Mouse (Mus musculus): ENCODE measurements around the gene Itpr3. TPM values are rescaled to one million over a fixed set of nuclear protein-coding genes. Genes with fewer than 3 reads are reported as not detected.
A peak's percentile ranks its signal among the peaks of the same experiment; 100 is the strongest.

Itpr3 gene
- polyA plus RNA-seq, 1 experiment from 2014 or later: 1.2 TPM

DNA sequence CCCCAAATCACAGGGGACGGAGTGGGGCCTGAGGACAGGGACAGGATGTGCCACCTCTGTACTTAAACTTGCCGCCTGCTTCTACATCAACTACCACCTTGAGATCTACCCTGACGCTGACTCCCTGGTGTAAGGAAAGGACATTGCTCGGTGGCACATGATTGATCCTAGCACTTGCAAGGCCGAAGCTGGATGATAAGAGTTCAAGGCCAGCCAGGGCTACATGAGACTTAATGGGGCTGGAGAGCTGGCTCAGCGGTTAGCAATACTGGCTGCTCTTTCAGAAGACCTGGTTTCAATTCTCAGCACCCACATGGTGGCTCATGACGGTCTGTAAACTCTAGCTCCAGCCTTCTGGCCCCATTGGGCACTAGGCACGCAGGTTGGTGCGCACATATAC lies 35.4 kb upstream of the Itpr3 start:
- no peak overlapping the region for H3K27ac ChIP-seq (ENCODE audit: low read depth, low read length)
- no peak overlapping the region for H3K4me2 ChIP-seq (ENCODE audit: low read depth)
- no peak overlapping the region for H3K4me3 ChIP-seq (ENCODE audit: low read depth, low read length)
- no peaks in the 10 kb centered on the region for H3K27me3 ChIP-seq (ENCODE audit: control insufficient read depth, insufficient read depth, low read length)
- ATAC-seq (ENCODE audit: insufficient read depth, low FRiP score, low TSS enrichment): no peak
- 95% methylated on average over 9 of the region's 9 CpGs for WGBS
- peaks cover 3% of the 10 kb centered on the region; the same call in 1 of the 2 replicates for H3K36me3 ChIP-seq (ENCODE audit: control insufficient read depth, insufficient read depth, low read length)
- H3K9ac ChIP-seq (ENCODE audit: low read length): no peak overlapping the region
- no peaks in the 10 kb centered on the region for H3K9me3 ChIP-seq (ENCODE audit: control insufficient read depth, low read length)
- peaks cover 5% of the 10 kb centered on the region; the same call in 1 of the 2 replicates for H3K4me1 ChIP-seq (ENCODE audit: control insufficient read depth, insufficient read depth, low read length)
- no peak for DNase-seq (ENCODE audit: low spot score)

DNA sequence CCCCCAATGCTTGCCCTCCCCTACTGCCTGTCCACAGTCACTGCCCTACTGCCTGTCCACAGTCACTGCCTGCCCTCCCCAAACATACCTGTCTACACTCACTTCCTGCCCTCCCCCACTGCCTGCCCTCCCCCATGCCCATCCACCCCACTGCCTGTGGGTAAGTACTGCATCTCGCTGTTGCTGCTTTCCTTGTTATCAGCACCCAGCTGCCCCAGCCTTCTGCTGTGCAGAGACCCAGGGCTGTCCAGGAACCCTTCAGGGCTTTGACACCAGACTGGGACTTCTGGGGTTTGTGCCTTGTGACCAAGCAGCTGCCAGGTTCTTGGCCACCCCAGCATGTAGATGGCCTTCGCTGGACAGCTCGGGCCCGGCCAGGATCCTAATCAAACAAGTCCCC lies 33.8 kb upstream of the Itpr3 start:
- Histone ChIP-seq H3K4me1 (ENCODE audit: control insufficient read depth, insufficient read depth, low read length) (peaks cover 12% of the 10 kb centered on the region), H3K9me3 (ENCODE audit: control insufficient read depth, low read length) (no peaks in the 10 kb centered on the region), H3K4me2 (ENCODE audit: low read depth) (no peak overlapping the region), H3K27me3 (ENCODE audit: control insufficient read depth, insufficient read depth, low read length) (no peaks in the 10 kb centered on the region), H3K36me3 (ENCODE audit: control insufficient read depth, insufficient read depth, low read length) (peaks cover 3% of the 10 kb centered on the region; the same call in 1 of the 2 replicates), H3K9ac (ENCODE audit: low read length) (no peak overlapping the region), H3K27ac (ENCODE audit: low read depth, low read length) (no peak overlapping the region), H3K4me3 (ENCODE audit: low read depth, low read length) (no peak overlapping the region)
- DNase-seq (ENCODE audit: low spot score): no peak
- WGBS: 94% methylated on average over 4 of the region's 4 CpGs
- ATAC-seq (ENCODE audit: insufficient read depth, low FRiP score, low TSS enrichment): no peak

DNA sequence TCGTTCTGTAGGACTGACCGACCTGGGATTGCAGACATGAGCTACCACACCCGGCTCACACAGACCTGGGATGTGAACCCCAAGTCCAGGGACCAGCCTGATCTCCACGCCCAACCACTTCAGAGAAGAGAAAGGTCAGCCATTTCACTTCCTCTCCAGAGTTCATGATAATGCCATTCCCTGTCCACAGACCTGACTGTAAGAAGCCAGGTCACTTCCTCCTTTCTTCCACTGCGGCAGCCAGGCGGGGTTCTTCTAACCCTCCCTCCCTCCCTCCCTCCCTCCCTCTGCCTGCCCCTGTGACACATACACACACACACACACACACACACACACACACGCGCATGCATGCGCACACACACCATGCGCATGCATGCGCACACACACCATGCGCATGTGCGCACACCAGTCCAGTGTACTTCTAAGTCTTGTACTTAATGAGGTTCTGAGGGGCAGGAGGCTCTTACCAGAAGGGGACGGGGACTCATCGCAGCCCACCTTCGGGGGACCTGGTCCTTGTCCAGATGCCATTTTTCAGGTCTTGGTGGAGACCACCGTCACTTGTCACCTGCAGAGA lies 31.7 kb upstream of the Itpr3 start:
- no peak for ATAC-seq (ENCODE audit: insufficient read depth, low FRiP score, low TSS enrichment)
- no peak overlapping the region for H3K4me2 ChIP-seq (ENCODE audit: low read depth)
- H3K4me3 ChIP-seq (ENCODE audit: low read depth, low read length): no peak overlapping the region
- no peaks in the 10 kb centered on the region for H3K27me3 ChIP-seq (ENCODE audit: control insufficient read depth, insufficient read depth, low read length)
- H3K9me3 ChIP-seq (ENCODE audit: control insufficient read depth, low read length): no peaks in the 10 kb centered on the region
- DNase-seq (ENCODE audit: low spot score): no peak
- H3K4me1 ChIP-seq (ENCODE audit: control insufficient read depth, insufficient read depth, low read length): peaks cover 11% of the 10 kb centered on the region
- no peak overlapping the region for H3K9ac ChIP-seq (ENCODE audit: low read length)
- H3K36me3 ChIP-seq (ENCODE audit: control insufficient read depth, insufficient read depth, low read length): peaks cover 3% of the 10 kb centered on the region; the same call in 1 of the 2 replicates
- no peak overlapping the region for H3K27ac ChIP-seq (ENCODE audit: low read depth, low read length)
- whole genome bisulfite sequencing: 91% methylated on average over 16 of the region's 17 CpGs

DNA sequence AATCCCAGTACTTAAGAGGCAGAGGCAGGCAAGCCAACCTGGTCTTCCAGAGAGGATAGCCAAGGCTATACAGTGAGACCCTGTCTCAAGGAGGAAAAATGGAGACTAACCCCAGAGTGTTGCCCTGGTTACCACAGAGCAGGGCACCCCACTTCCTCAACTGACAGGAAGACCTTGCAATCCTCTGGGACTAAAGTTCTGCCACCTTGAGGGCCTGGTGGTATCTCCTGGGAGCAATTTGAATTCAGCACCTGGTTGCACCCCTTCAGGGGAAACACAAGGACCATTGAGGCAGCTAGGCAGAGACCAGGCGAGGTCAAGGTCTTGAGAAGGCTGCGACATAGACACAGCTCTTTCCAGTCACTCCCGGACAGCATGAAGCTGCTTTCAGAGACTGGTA lies 31.2 kb upstream of the Itpr3 start:
- no peak for ATAC-seq (ENCODE audit: insufficient read depth, low FRiP score, low TSS enrichment)
- H3K9me3 ChIP-seq (ENCODE audit: control insufficient read depth, low read length): no peaks in the 10 kb centered on the region
- H3K27me3 ChIP-seq (ENCODE audit: control insufficient read depth, insufficient read depth, low read length): no peaks in the 10 kb centered on the region
- peaks cover 11% of the 10 kb centered on the region for H3K4me1 ChIP-seq (ENCODE audit: control insufficient read depth, insufficient read depth, low read length)
- 95% methylated on average over 3 of the region's 3 CpGs for WGBS
- no peak overlapping the region for H3K9ac ChIP-seq (ENCODE audit: low read length)
- peaks cover 3% of the 10 kb centered on the region; the same call in 1 of the 2 replicates for H3K36me3 ChIP-seq (ENCODE audit: control insufficient read depth, insufficient read depth, low read length)
- H3K4me2 ChIP-seq (ENCODE audit: low read depth): no peak overlapping the region
- H3K27ac ChIP-seq (ENCODE audit: low read depth, low read length): no peak overlapping the region
- no peak for DNase-seq (ENCODE audit: low spot score)
- H3K4me3 ChIP-seq (ENCODE audit: low read depth, low read length): no peak overlapping the region

DNA sequence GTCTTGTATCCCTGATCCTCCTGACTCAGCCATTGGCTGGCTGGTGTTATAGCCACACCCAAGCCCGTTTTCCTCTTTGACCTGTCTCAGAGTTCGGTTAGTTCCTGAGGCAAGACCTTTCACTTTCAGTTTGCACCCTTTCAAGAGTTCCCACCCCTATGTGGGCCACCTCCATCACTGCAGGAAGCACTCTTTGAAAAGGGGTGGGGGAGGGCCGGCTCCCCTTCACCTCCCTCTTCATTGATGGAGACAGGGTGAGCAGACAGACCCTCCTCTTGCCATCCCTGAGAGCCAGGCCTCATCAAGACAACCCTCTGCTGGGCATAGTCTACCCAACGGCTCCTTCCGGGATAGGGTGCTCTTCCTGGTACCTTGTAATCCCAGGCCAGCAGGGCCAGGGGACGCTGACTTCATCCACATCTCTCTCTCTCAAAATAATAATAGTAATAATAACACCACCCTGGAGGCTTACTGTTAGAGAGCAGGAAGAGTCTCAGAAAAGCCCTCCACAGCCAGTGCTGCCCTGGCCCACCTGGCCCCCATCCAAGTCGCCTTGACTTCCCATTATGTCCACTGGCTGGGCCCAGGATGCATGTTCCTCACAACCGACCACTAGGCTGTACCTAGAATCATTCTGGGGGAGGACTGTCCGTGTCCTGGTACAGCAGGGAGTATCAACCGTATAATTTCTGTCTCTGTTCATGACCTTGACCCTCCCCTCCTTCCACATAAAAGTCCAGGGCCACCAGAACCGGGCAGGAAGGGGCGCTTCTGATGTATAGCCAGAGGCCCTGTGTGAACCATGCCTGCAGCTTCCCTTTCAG lies 29.4 kb upstream of the Itpr3 start:
- 44% methylated on average over 12 of the region's 12 CpGs for WGBS
- no peak for DNase-seq (ENCODE audit: low spot score)
- 0 out of 2 replicates have a peak, but pooled peaks have one; percentile 39 for ATAC-seq (ENCODE audit: insufficient read depth, low FRiP score, low TSS enrichment)
- H3K27me3 ChIP-seq (ENCODE audit: control insufficient read depth, insufficient read depth, low read length): no peaks in the 10 kb centered on the region
- peaks cover 11% of the 10 kb centered on the region for H3K4me1 ChIP-seq (ENCODE audit: control insufficient read depth, insufficient read depth, low read length)
- H3K36me3 ChIP-seq (ENCODE audit: control insufficient read depth, insufficient read depth, low read length): no peaks in the 10 kb centered on the region; the same call in 1 of the 2 replicates
- no peaks in the 10 kb centered on the region for H3K9me3 ChIP-seq (ENCODE audit: control insufficient read depth, low read length)
- H3K9ac ChIP-seq (ENCODE audit: low read length): peak overlapping the region; percentile 98
- H3K4me2 ChIP-seq (ENCODE audit: low read depth): peak overlapping the region; percentile 96
- peak overlapping the region; percentile 69; the same call in 1 of the 2 replicates for H3K27ac ChIP-seq (ENCODE audit: low read depth, low read length)
- peak overlapping the region; percentile 68 for H3K4me3 ChIP-seq (ENCODE audit: low read depth, low read length)

DNA sequence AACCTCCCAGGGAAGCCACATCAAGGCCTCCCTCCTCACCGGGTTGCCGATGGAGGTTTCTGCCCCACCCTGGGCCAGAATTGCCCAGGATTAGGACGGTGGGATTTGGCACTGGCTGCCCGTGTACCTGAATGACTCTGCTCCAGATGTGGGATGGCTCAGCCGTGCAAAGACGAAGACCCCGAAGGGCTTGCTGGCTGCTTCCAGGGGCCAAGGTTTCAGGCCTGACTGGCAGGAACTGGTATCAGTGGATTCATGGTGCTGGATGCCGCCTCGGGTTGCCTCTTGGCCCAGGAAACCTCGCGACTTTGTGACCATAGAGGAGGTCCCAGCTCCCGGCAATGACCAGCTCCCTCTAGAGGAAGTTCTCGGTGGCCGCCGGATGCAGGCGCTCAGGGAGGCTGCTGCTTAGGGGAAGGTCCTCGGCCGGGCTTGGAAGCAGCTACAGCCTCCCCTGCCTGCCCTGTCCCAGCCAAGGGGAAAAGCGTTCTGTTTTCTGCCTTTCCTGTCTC lies 28.8 kb upstream of the Itpr3 start:
- no peaks in the 10 kb centered on the region; the same call in 1 of the 2 replicates for H3K36me3 ChIP-seq (ENCODE audit: control insufficient read depth, insufficient read depth, low read length)
- H3K4me1 ChIP-seq (ENCODE audit: control insufficient read depth, insufficient read depth, low read length): peaks cover 11% of the 10 kb centered on the region
- H3K27me3 ChIP-seq (ENCODE audit: control insufficient read depth, insufficient read depth, low read length): no peaks in the 10 kb centered on the region
- peak overlapping the region; percentile 69; the same call in 1 of the 2 replicates for H3K27ac ChIP-seq (ENCODE audit: low read depth, low read length)
- DNase-seq (ENCODE audit: low spot score): peak; percentile 86
- WGBS: under 1% methylated on average over 19 of the region's 19 CpGs
- peak overlapping the region; percentile 68 for H3K4me3 ChIP-seq (ENCODE audit: low read depth, low read length)
- ATAC-seq (ENCODE audit: insufficient read depth, low FRiP score, low TSS enrichment): peak; percentile 69
- no peaks in the 10 kb centered on the region for H3K9me3 ChIP-seq (ENCODE audit: control insufficient read depth, low read length)
- H3K4me2 ChIP-seq (ENCODE audit: low read depth): peak overlapping the region; percentile 96
- peak overlapping the region; percentile 98 for H3K9ac ChIP-seq (ENCODE audit: low read length)

DNA sequence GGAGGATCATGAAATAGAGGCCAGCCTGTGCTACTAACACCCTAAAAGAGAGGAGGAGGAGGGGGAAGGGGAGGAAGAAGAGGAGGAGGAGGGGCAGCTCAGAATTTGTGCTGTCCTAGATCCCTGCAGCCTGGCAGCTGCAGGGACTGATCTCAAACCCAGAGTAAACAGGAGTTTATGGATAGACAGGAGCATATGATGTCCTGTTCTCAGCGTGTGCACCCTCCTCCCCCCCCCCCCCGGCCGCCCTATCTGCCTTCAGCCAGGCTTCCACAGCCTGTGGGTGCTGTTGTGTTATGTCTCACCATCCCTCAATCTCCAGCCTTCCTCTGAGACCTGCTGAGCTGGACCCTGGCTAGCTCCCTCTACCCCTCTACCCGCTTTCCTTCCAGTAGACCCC lies 28.2 kb upstream of the Itpr3 start, which contains the start of gene Bak1:
Gene Bak1, minus strand, starts transcription at position 101 of the 400 bp plus-strand sequence.
- Histone ChIP-seq H3K4me3 (ENCODE audit: low read depth, low read length) (peak within 1 kb of the TSS; percentile 68), H3K27ac (ENCODE audit: low read depth, low read length) (peak within 1 kb of the TSS; percentile 69; the same call in 1 of the 2 replicates), H3K9me3 (ENCODE audit: control insufficient read depth, low read length) (no peaks in the 10 kb centered on the region), H3K36me3 (ENCODE audit: control insufficient read depth, insufficient read depth, low read length) (no peaks in the 10 kb centered on the region; the same call in 1 of the 2 replicates), H3K4me2 (ENCODE audit: low read depth) (peak within 1 kb of the TSS; percentile 96), H3K9ac (ENCODE audit: low read length) (peak within 1 kb of the TSS; percentile 98), H3K27me3 (ENCODE audit: control insufficient read depth, insufficient read depth, low read length) (no peaks in the 10 kb centered on the region), H3K4me1 (ENCODE audit: control insufficient read depth, insufficient read depth, low read length) (peaks cover 11% of the 10 kb centered on the region)
- WGBS: 75% methylated on average over 1 of the region's 4 CpGs
- 0 out of 2 replicates have a peak, but pooled peaks have one; percentile 33 for ATAC-seq (ENCODE audit: insufficient read depth, low FRiP score, low TSS enrichment)
- no peak for DNase-seq (ENCODE audit: low spot score)

DNA sequence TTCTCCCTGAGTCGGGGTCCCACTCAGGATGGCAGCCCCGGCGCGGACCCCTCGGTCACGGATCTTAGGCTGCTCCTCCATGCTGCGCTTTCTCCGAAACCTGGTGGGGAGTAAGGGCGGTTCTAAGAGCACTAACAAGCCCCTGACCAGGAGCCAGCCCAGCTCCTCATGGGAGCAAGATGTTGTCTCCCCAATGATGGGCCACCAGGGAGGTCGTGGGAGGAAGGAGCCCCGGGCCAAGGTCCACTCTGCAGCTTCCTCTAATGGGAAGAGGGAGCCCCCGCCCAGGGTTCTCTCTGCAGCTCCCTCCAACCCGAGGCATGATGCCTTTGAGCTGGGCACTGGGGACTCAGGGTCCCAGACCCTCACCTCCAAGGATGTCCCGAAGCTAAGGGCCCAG lies 27.7 kb upstream of the Itpr3 start:
- Histone ChIP-seq H3K9ac (ENCODE audit: low read length) (no peak overlapping the region), H3K36me3 (ENCODE audit: control insufficient read depth, insufficient read depth, low read length) (no peaks in the 10 kb centered on the region), H3K4me2 (ENCODE audit: low read depth) (no peak overlapping the region), H3K4me3 (ENCODE audit: low read depth, low read length) (no peak overlapping the region), H3K9me3 (ENCODE audit: control insufficient read depth, low read length) (no peaks in the 10 kb centered on the region), H3K27me3 (ENCODE audit: control insufficient read depth, insufficient read depth, low read length) (no peaks in the 10 kb centered on the region), H3K4me1 (ENCODE audit: control insufficient read depth, insufficient read depth, low read length) (peaks cover 11% of the 10 kb centered on the region), H3K27ac (ENCODE audit: low read depth, low read length) (no peak overlapping the region)
- ATAC-seq (ENCODE audit: insufficient read depth, low FRiP score, low TSS enrichment) (no peak), DNase-seq (ENCODE audit: low spot score) (no peak)
- WGBS: 91% methylated on average over 14 of the region's 14 CpGs

All from neural tube, embryonic 11.5 days (tissue).